Mouse (Mus musculus) heart, adult 2 months (tissue): ENCODE results near the gene Hist1h2be.

Source experiments
- CTCF ChIP-seq: fragments of 200-600 bp; IDR thresholded peaks from 2 replicates; pipeline ENCODE4 v1.8.1; 2022; ENCODE audit warnings: antibody characterized with exemption, mild to moderate bottlenecking, moderate library complexity
- EP300 ChIP-seq: fragments of 200-500 bp; IDR thresholded peaks from 2 replicates; pipeline ENCODE4 v1.6.1; 2011; ENCODE audit warnings: low read depth, low read length, control low read depth; ENCODE audit not compliant: insufficient read depth
- POLR2A ChIP-seq: fragments of 200-500 bp; IDR thresholded peaks from 2 replicates; pipeline ENCODE4 v1.6.1; 2011; ENCODE audit warnings: mild to moderate bottlenecking, low read depth, low read length, control low read depth; ENCODE audit not compliant: insufficient read depth

- no peak for TF ChIP-seq CTCF
- 0 out of 2 replicates have a peak, but pooled peaks have one; percentile 55 for TF ChIP-seq EP300
- TF ChIP-seq POLR2A = no peak; the same call in 1 of the 2 replicates
These were observed at the start of gene Hist1h2be for GRCm38 (mm10) chr13:23620733-23621531.
